17 mouse cellular contexts compared by ENCODE assay signal in the genomic region with DNA sequence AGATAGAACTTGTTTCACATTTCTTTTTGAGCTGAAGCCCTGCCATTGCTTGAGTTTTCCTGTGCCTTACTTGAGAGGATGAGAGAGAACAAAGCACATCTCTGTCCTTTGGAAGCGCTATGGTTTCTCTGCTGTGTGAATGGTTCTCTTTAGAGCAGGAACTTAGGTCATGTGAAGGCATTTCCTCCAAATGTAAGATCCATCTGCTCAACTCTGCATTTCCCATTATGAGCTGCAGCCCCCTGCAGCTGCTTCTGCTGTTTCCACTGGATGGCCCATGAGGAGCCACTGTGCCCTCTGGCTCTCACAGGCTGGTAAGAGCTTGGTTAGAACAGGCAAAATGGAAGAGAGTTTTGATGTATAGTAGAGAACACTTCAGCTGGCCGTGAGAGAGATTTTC.
DNase-seq lines count a peak whose midpoint lies in the region; TF ChIP-seq lines count a peak whose summit lies in the region.
"Had no signal": no experiment of that assay in that cellular context is flagged by ENCODE, and none has a peak within 500 bp of the region (broad histone marks: within the 10 kb centered on the region; RNA-seq: fewer than 3 reads in every experiment).

No protein-coding gene starts in this region.

- TF ChIP-seq POLR2A in bone marrow macrophage, adult 2 months (IDR thresholded peaks at IDR 0.05; ENCODE audit: borderline replicate concordance, low read depth, low read length) = no peak

- H3K27me3 ChIP-seq in embryonic facial prominence, embryonic 10.5 days (replicated peaks; ENCODE audit: low read depth, poor library complexity, severe bottlenecking) = no peaks in the 10 kb centered on the region
- H3K27me3 ChIP-seq: hindbrain, embryonic 13.5 days; liver, embryonic 15.5 days had no signal

- H3K79me2 ChIP-seq in macrophage (ENCODE audit: inconsistent target) = no peaks in the 10 kb centered on the region

- DNase-seq in heart, adult 8-10 months (ENCODE audit: low spot score) = peak; percentile 44
- DNase-seq in heart, postnatal 25 days (ENCODE audit: low spot score) = no peak
- DNase-seq in embryonic facial prominence, embryonic 10.5 days (ENCODE audit: low spot score) = peak; percentile 11
- DNase-seq in left cerebral cortex, adult 2 months (ENCODE audit: extremely low spot score in 1 of 2, low spot score in 2 of 2) = no peak
- DNase-seq in kidney, postnatal 36 days = no peak
- DNase-seq: adrenal gland, postnatal 14 days; cerebellum, adult 18-20 months; gastrocnemius, postnatal 36 days; kidney, adult 2 months; right cerebral cortex, postnatal 14 days; thymus, adult 18-20 months had no signal

- H3K27ac ChIP-seq in bone marrow macrophage, adult 2 months (ENCODE audit: insufficient read depth, low read depth, low read length) = peak overlapping the region; percentile 96
- H3K27ac ChIP-seq in embryonic facial prominence, embryonic 10.5 days (replicated peaks) = no peak overlapping the region
- peak overlapping the region; percentile 90 for H3K27ac ChIP-seq in macrophage
- H3K27ac ChIP-seq in left cerebral cortex, adult 2 months = no peak overlapping the region
- H3K27ac ChIP-seq: hindbrain, embryonic 13.5 days; layer of hippocampus, adult 2 months; liver, embryonic 15.5 days had no signal

- TF ChIP-seq CTCF in bone marrow macrophage, adult 2 months (IDR thresholded peaks at IDR 0.05; ENCODE audit: low read depth, low read length) = no peak
- TF ChIP-seq CTCF in left cerebral cortex, adult 2 months (IDR thresholded peaks at IDR 0.05) = no peak

- 46% methylated on average over 2 of the region's 2 CpGs for WGBS in embryonic facial prominence, embryonic 10.5 days
- 0% methylated on average over 2 of the region's 2 CpGs for WGBS in macrophage (ENCODE audit: missing documents)

- peaks cover 46% of the 10 kb centered on the region for H3K4me1 ChIP-seq in bone marrow macrophage, adult 2 months (ENCODE audit: control insufficient read depth, insufficient read depth, low read length)
- H3K4me1 ChIP-seq in embryonic facial prominence, embryonic 10.5 days = peaks cover 2% of the 10 kb centered on the region; the same call in 1 of the 2 replicates
- H3K4me1 ChIP-seq: hindbrain, embryonic 13.5 days; liver, embryonic 15.5 days had no signal

- intact Hi-C loops in heart, postnatal 25 days (cut with DNase I) = no loop called here
- intact Hi-C loops in left cerebral cortex, adult 2 months (cut with DNase I) = no loop called here

- H3K4me3 ChIP-seq in bone marrow macrophage, adult 2 months (ENCODE audit: insufficient read depth, low read length) = peak overlapping the region; percentile 46
- H3K4me3 ChIP-seq in embryonic facial prominence, embryonic 10.5 days = no peak overlapping the region
- no peak overlapping the region for H3K4me3 ChIP-seq in macrophage (ENCODE audit: inconsistent target)
- no peak overlapping the region for H3K4me3 ChIP-seq in left cerebral cortex, adult 2 months
- H3K4me3 ChIP-seq: hindbrain, embryonic 13.5 days; layer of hippocampus, adult 2 months; liver, embryonic 15.5 days had no signal

- H3K9me3 ChIP-seq in embryonic facial prominence, embryonic 10.5 days = no peaks in the 10 kb centered on the region
- H3K9me3 ChIP-seq: G1E; hindbrain, embryonic 13.5 days; liver, embryonic 15.5 days had no signal

- no peaks in the 10 kb centered on the region for H3K36me3 ChIP-seq in embryonic facial prominence, embryonic 10.5 days (replicated peaks)
- no peaks in the 10 kb centered on the region for H3K36me3 ChIP-seq in macrophage (ENCODE audit: inconsistent target)
- H3K36me3 ChIP-seq: G1E; hindbrain, embryonic 13.5 days; liver, embryonic 15.5 days had no signal

Comparison
In these comparisons a context has a peak if more than half of its experiments do, and no peak if none do; other contexts are left out.
1. DNase-seq: peak in heart, adult 8-10 months (single experiment) and embryonic facial prominence, embryonic 10.5 days (single experiment); none in heart, postnatal 25 days (single experiment), left cerebral cortex, adult 2 months (0 of 2) and kidney, postnatal 36 days (0 of 2).
2. H3K27ac ChIP-seq: peak in bone marrow macrophage, adult 2 months (single experiment) and macrophage (single experiment); none in embryonic facial prominence, embryonic 10.5 days (single experiment) and left cerebral cortex, adult 2 months (single experiment).